Mouse (Mus musculus): ENCODE measurements around the gene Zbtb8os.

GRCm38 (mm10) chr4:129386989-129387388 lies 51.5 kb downstream of the Zbtb8os start:
- TF ChIP-seq POLR2A (IDR thresholded peaks at IDR 0.05; ENCODE audit: insufficient read depth, low read length) (no peak), CTCF (IDR thresholded peaks at IDR 0.05; ENCODE audit: low read depth, low read length) (no peak), EP300 (IDR thresholded peaks at IDR 0.05; ENCODE audit: insufficient read depth, low read depth, low read length) (no peak)
